Mouse (Mus musculus): Measurements from ENCODE around the gene Rhbg.

DNA sequence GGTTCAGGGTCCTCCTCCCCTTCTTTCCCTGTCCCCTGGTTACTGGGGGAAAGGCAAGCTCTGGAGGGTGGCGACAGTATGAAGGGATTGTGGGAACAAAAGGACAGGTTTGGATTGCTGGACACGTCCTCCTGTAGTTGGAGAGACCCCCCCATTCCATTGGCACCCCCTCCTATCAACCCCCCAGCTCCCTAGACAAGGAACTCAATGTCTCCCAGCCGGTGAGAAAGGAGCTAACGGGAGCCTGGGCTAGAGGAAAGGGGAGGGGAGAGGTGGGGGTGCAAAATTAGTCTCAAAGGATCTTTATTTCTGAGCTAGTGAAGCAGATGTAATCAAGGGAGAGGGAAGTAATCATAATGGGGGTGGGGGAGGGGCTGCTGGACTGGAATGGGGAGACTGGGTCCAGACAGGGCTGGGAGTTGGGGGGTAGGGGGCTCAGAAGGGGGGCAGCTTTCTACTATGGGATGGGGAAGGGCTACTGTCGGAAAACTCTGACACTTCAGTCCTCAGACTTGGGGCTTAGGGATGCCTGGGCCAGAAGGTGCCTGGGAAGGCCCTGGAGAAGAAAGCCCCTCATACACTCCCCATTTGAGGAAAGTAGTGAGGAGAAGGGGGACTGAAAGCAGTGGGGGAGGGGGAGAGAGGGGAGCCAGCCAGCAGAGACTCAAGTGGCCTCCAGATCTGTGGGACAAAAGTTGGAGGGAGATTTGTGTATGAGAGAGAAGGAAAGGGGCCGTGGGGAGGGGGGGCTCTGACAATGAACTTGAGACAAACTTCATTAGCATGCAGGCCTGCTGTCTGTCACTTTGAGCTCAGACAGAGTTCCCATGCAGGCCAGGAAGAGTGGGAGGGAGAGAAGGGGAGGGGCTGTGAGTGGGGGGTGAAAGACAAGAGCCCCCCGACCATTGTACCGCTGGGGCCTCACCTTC is 48.7 kb downstream of the Rhbg start:
- TF ChIP-seq CTCF (IDR thresholded peaks at IDR 0.05; ENCODE audit: low read depth) (no peak), EP300 (optimal IDR thresholded peaks at IDR 0.05) (no peak)

All from stomach, postnatal 0 days (tissue).